Mouse (Mus musculus): Measurements from ENCODE around the gene Prpf6.

- no peak for TF ChIP-seq CHD2 (IDR thresholded peaks at IDR 0.05; ENCODE audit: low read depth, low read length)
- TF ChIP-seq HCFC1 (IDR thresholded peaks at IDR 0.05; ENCODE audit: borderline replicate concordance, insufficient read depth, low read length), result no peak
- TF ChIP-seq MAFK (IDR thresholded peaks at IDR 0.05; ENCODE audit: insufficient read depth, low read depth, low read length), result no peak
These were observed 8.7 kb upstream of the Prpf6 start for GRCm38 (mm10) chr2:181582939-181583338.
